Mouse (Mus musculus) urinary bladder, adult 2 months (tissue): ENCODE results near the gene Npm1. TPM values are rescaled to one million over a fixed set of nuclear protein-coding genes. Genes with fewer than 3 reads are reported as not detected.

ENCODE experiments used
- polyA plus RNA-seq: library from polyadenylated mRNA; depleted of rRNA; stranded (reverse); fragments of >200 nt; gene quantifications from 2 replicates; pipeline ENCODE4 v1.2.3, GENCODE M21; 2012; rRNA removed

The Npm1 gene
- polyA plus RNA-seq, 1 experiment = 295 TPM

Other genes with a start within 250 kb of the Npm1 start
- 0.88 and 1.2 TPM in 2 replicates for gene Fgf18, start 15.8 kb downstream of the Npm1 start, polyA plus RNA-seq
- not detected in 2 replicates for gene Tlx3, start 40.4 kb upstream of the Npm1 start, polyA plus RNA-seq
- gene Gm12117, start 113.5 kb upstream of the Npm1 start, polyA plus RNA-seq = 0.07 TPM in 1 of 2 replicates, not detected in the other